Mouse (Mus musculus) forebrain, postnatal 0 days (tissue): ENCODE measurements around the gene Atxn7l3. TPM values are rescaled to one million over a fixed set of nuclear protein-coding genes. Genes with fewer than 3 reads are reported as not detected.

Experiments
- ATAC-seq: fragments of 200-750 bp; cut with Nextera tagmentation; 2 replicates; pipeline ENCODE4 v1.8.0; 2017; ENCODE audit warnings: mild to moderate bottlenecking, moderate library complexity
- DNase-seq: peaks from one replicate; pipeline ENCODE4 v3.0.0-alpha.2; 2015
- H3K27ac ChIP-seq: fragments of 300-500 bp; sonication (generic); 2 replicates; pipeline ENCODE4 v1.5.1; 2014; ENCODE audit warnings: low read depth, mild to moderate bottlenecking, antibody characterized with exemption, low read length, moderate library complexity, mixed read lengths
- H3K27me3 ChIP-seq: fragments of 300-500 bp; sonication (generic); 2 replicates; pipeline ENCODE4 v1.6.1; 2014; ENCODE audit warnings: mild to moderate bottlenecking, low read length, mixed read lengths; ENCODE audit not compliant: insufficient read depth
- H3K36me3 ChIP-seq: fragments of 300-500 bp; sonication (generic); 2 replicates; pipeline ENCODE4 v1.6.1; 2014; ENCODE audit warnings: mild to moderate bottlenecking, moderate library complexity; ENCODE audit not compliant: insufficient read depth
- H3K4me1 ChIP-seq: fragments of 300-500 bp; sonication (generic); 2 replicates; pipeline ENCODE4 v1.6.1; 2014; ENCODE audit warnings: antibody characterized with exemption; ENCODE audit not compliant: insufficient read depth
- H3K4me2 ChIP-seq: fragments of 300-500 bp; sonication (generic); 2 replicates; pipeline ENCODE4 v1.6.1; 2014; ENCODE audit warnings: low read depth, mild to moderate bottlenecking, moderate library complexity
- H3K4me3 ChIP-seq: fragments of 300-500 bp; sonication (generic); 2 replicates; pipeline ENCODE4 v1.5.1; 2014; ENCODE audit warnings: low read depth, low read length, mixed read lengths
- H3K9ac ChIP-seq: fragments of 300-500 bp; sonication (generic); 2 replicates; pipeline ENCODE4 v1.6.1; 2014; ENCODE audit warnings: mild to moderate bottlenecking
- H3K9me3 ChIP-seq: fragments of 300-500 bp; sonication (generic); 2 replicates; pipeline ENCODE4 v1.6.1; 2016; ENCODE audit warnings: low read length
- CTCF ChIP-seq: sonication (generic); IDR thresholded peaks from 2 replicates; pipeline ENCODE4 v1.5.1; 2016; ENCODE audit warnings: antibody characterized with exemption, control low read depth, low read depth
- WGBS: fragments of 180-500 bp; shearing (Covaris S2); extraction: QIAGEN DNeasy Blood & Tissue Kit; methylation state at CpG from one replicate; pipeline ENCODE4 v1.1.7; 2014; 5-methylcytosine and 5-hydroxymethylcytosine counted together
- polyA plus RNA-seq: library from polyadenylated mRNA; unstranded; fragments of >200 nt; fragmentation: Nextera tagmentation; extraction: Ambion mirVana; gene quantifications from 2 replicates; pipeline ENCODE4 v1.2.1, GENCODE M21; 2015
- total RNA-seq: library from RNA; depleted of rRNA; stranded (reverse); fragments of >200 nt; gene quantifications from 2 replicates; pipeline ENCODE4 v1.2.3, GENCODE M21; 2014

The Atxn7l3 gene
- total and polyA plus RNA-seq, 2 experiments from 2014 or later: 26.2 to 167 TPM

DNA sequence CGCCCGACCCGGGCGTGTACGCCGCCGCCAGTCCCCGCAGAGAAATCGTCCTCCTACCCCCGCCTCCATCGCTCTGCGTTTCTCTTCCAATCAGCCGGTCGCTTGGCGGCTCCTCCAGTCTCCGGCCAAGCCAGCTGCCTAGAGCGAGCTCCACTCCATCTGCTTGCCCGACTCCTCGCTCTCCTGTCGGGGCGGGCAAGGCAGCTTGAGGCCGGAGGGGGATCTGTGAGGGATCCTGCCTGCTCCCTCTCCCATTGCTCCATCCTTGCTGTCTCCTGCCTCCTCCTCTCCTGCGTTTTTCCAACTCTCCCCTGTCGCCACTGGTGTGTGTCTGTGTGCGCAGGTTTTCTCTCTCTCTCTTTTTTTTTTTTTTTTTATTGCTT, 23.0 kb upstream of the Atxn7l3 start, which contains the start of gene Ubtf:
Ubtf (minus strand) TSS at position 333 of the 383 bp plus-strand sequence.
- H3K4me3 ChIP-seq: peak within 1 kb of the TSS; percentile 95
- peak within 1 kb of the TSS; percentile 86 for H3K4me2 ChIP-seq
- no peak for TF ChIP-seq CTCF
- H3K9ac ChIP-seq: peak within 1 kb of the TSS; percentile 99
- H3K36me3 ChIP-seq: peaks cover 12% of the 10 kb centered on the region
- H3K9me3 ChIP-seq: no peaks in the 10 kb centered on the region
- WGBS: under 1% methylated on average over 25 of the region's 25 CpGs
- no peaks in the 10 kb centered on the region for H3K27me3 ChIP-seq
- H3K27ac ChIP-seq: peak within 1 kb of the TSS; percentile 99
- DNase-seq: peak; percentile 86
- peaks cover 9% of the 10 kb centered on the region; the same call in 1 of the 2 replicates for H3K4me1 ChIP-seq
- ATAC-seq: peak; percentile 44

DNA sequence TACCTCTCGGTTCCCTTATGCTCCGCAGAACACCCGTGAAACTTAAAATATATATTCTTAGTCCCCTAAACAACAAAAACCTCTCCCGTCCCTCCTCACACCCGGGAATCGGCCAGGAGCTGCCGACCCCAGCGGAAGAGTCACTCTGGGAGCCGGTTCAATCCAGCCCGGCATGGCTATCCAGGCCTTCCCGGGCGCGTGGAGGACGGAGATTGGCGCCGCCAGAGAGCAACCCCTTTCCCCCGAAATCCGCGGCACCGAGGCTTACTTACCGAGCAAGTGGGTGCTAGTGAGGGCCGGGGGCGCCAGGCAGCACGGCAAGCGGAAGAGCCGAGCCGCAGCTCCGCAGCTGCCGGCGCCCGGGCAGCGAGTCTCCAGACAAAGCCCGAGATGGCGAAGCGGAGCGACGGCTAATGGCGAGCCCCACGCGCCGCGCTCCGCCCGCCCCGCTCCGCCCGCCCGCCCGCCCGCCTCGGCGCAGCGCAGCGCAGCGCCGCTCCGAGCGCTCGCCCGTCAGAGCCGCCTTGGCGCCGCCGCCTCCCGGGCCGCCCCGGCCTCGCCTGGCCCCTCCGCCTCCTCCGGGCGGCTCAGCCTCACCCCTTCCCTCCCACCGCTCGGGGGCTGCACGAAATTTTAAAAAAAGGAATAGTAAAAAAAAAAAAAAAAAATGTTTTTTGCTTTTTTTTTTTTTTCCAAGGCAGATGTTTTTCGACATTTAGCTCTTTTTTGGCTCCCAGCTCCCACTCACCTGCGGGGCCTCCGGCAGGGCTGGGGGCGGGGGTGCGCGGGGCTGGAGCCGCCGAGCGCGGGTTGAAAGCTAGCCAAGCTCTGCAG, 22.4 kb upstream of the Atxn7l3 start:
- peak overlapping the region; percentile 99 for H3K27ac ChIP-seq
- DNase-seq (peak; percentile 63), ATAC-seq (peak; percentile 5; the same call in 1 of the 2 replicates)
- WGBS: under 1% methylated on average over 73 of the region's 84 CpGs
- H3K27me3 ChIP-seq: no peaks in the 10 kb centered on the region
- H3K4me3 ChIP-seq: peak overlapping the region; percentile 95
- peak overlapping the region; percentile 86 for H3K4me2 ChIP-seq
- H3K9me3 ChIP-seq: no peaks in the 10 kb centered on the region
- H3K36me3 ChIP-seq: peaks cover 18% of the 10 kb centered on the region
- peaks cover 9% of the 10 kb centered on the region; the same call in 1 of the 2 replicates for H3K4me1 ChIP-seq
- TF ChIP-seq CTCF: no peak
- H3K9ac ChIP-seq: peak overlapping the region; percentile 99

- WGBS: 3% methylated on average over 40 of the region's 77 CpGs
- H3K27ac ChIP-seq: peak overlapping the region; percentile 99
- ATAC-seq (peak; percentile 28), DNase-seq (peak; percentile 76)
- no peaks in the 10 kb centered on the region for H3K9me3 ChIP-seq
- H3K4me1 ChIP-seq: peaks cover 9% of the 10 kb centered on the region; the same call in 1 of the 2 replicates
- H3K9ac ChIP-seq: peak overlapping the region; percentile 99
- H3K4me3 ChIP-seq: peak overlapping the region; percentile 95
- H3K36me3 ChIP-seq: peaks cover 26% of the 10 kb centered on the region
- no peaks in the 10 kb centered on the region for H3K27me3 ChIP-seq
- no peak for TF ChIP-seq CTCF
- peak overlapping the region; percentile 86 for H3K4me2 ChIP-seq
Measured at GRCm38 (mm10) chr11:102317901-102318575, 21.6 kb upstream of the Atxn7l3 start.

- ATAC-seq: peak; percentile 33
- Histone ChIP-seq H3K4me2 (peak overlapping the region; percentile 86), H3K36me3 (peaks cover 32% of the 10 kb centered on the region), H3K27me3 (no peaks in the 10 kb centered on the region), H3K9ac (peak overlapping the region; percentile 99), H3K4me3 (peak overlapping the region; percentile 95), H3K9me3 (no peaks in the 10 kb centered on the region), H3K4me1 (peaks cover 9% of the 10 kb centered on the region; the same call in 1 of the 2 replicates), H3K27ac (peak overlapping the region; percentile 99)
- DNase-seq: peak; percentile 63
- 2% methylated on average over 48 of the region's 87 CpGs for WGBS
- TF ChIP-seq CTCF: peak; percentile 15; the same call in 1 of the 2 replicates
Measured at GRCm38 (mm10) chr11:102317298-102317900, 21.0 kb upstream of the Atxn7l3 start.

DNA sequence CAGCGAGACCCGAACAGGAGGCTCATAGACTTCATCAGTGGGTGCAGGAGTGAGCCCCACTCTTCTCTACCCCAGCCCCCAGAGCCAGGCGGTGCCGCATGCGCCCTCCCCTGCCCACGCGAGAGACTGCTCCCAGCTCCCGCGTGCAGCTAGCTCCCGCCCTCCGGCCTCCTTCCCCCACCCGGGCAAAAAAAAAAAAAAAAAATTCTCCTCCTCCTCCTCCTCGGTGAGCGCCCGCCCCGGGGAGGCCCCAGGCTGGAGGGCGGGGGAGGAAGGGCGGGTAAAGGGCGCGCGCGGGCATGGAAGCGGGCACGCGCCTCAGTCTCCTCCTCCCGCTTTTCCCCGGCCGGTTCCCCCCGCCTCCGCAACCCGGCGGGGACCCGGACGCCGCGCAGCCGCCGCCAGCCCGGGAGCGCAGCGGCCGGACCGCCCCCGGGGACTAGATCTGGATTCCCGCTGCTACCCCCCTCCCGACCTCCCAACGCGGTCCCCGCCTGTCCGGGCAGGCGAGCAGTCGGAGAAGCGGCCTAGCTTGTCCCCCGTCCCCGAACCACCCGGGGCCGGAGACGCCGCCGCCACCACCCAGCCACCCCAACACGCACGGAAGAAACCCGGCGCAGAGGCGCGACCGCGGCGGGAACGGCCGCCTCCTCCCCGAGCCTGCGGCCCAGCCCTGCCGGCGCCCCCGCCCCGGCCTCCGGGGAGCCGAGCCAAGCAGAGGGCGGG, 20.3 kb upstream of the Atxn7l3 start:
- H3K4me2 ChIP-seq: peak overlapping the region; percentile 86
- H3K9me3 ChIP-seq: no peaks in the 10 kb centered on the region
- ATAC-seq: peak; percentile 53
- TF ChIP-seq CTCF: peak; percentile 41
- H3K9ac ChIP-seq: peak overlapping the region; percentile 99
- no peaks in the 10 kb centered on the region for H3K27me3 ChIP-seq
- WGBS: under 1% methylated on average over 38 of the region's 80 CpGs
- H3K4me3 ChIP-seq: peak overlapping the region; percentile 95
- DNase-seq: peak; percentile 91
- H3K4me1 ChIP-seq: peaks cover 9% of the 10 kb centered on the region; the same call in 1 of the 2 replicates
- peak overlapping the region; percentile 99 for H3K27ac ChIP-seq
- peaks cover 34% of the 10 kb centered on the region for H3K36me3 ChIP-seq
